Mouse (Mus musculus): ENCODE results near the gene Stap1.

DNA sequence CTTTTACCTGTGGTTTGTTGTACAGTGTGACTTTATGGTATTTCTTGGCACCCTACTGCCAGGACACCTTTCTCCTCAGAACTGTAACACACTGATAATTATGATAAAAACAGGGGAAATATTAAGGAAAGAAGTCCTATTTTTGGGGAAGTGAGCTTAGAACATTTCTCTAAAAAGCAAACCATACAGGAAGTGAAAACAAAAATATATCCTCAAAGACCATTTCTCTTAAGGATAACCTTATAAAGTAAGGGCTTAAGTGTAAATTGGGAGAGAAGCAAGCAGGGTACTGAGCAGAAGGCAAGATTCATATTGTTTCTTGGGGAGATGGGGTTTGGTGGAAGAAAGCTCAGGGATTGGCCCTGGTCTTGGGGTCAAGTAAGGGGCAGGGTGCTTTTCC lies 58.3 kb downstream of the Stap1 start:
- TF ChIP-seq ZNF384 (IDR thresholded peaks at IDR 0.05; ENCODE audit: low read depth, low read length) (no peak), POLR2A (IDR thresholded peaks at IDR 0.05; ENCODE audit: low read depth, low read length) (no peak), EP300 (IDR thresholded peaks at IDR 0.05; ENCODE audit: low read length) (no peak), MYC (IDR thresholded peaks at IDR 0.05; ENCODE audit: low read depth, low read length) (no peak), UBTF (IDR thresholded peaks at IDR 0.05; ENCODE audit: low read depth, low read length) (no peak), CTCF (conservative IDR thresholded peaks at IDR 0.05 in 1 of 2, IDR thresholded peaks at IDR 0.05 in 1 of 2; ENCODE audit: low read depth in 2 of 2, low read length in 2 of 2) (no peak), USF2 (conservative IDR thresholded peaks at IDR 0.05; ENCODE audit: low read depth, low read length) (no peak), JUND (conservative IDR thresholded peaks at IDR 0.05; ENCODE audit: low read depth, low read length) (no peak), NELFE (IDR thresholded peaks at IDR 0.05; ENCODE audit: low read depth, low read length) (no peak)
